Mouse (Mus musculus) bone marrow, adult 2 months (tissue): ENCODE measurements around the gene Tmem38b. TPM values are rescaled to one million over a fixed set of nuclear protein-coding genes. Genes with fewer than 3 reads are reported as not detected.
"Not testable (repeated sequence)": the region's sequence is repeated elsewhere in the genome, so short reads cannot be mapped to it uniquely, and the experiment has no call there.

Experiments
- H3K27ac ChIP-seq: fragments of 200-500 bp; 2 replicates; pipeline ENCODE4 v1.5.1; 2012; ENCODE audit warnings: low read depth, mild to moderate bottlenecking, control low read depth, inconsistent platforms, low read length; ENCODE audit not compliant: control insufficient read depth, poor library complexity, insufficient read depth
- H3K4me1 ChIP-seq: fragments of 200-500 bp; 2 replicates; pipeline ENCODE4 v1.6.1; 2011; ENCODE audit warnings: low read length; ENCODE audit not compliant: control insufficient read depth, insufficient read depth
- H3K4me3 ChIP-seq: fragments of 200-500 bp; replicated peaks from 2 replicates; pipeline ENCODE3; 2011; ENCODE audit warnings: mild to moderate bottlenecking, low read depth, low read length, control low read depth; ENCODE audit not compliant: control insufficient read depth
- CTCF ChIP-seq: fragments of 200-500 bp; IDR thresholded peaks from 2 replicates; pipeline ENCODE4 v1.5.1; 2011; ENCODE audit warnings: low read length, control low read depth; ENCODE audit not compliant: control insufficient read depth, insufficient read depth
- POLR2A ChIP-seq: fragments of 200-500 bp; IDR thresholded peaks from 2 replicates; pipeline ENCODE4 v1.6.1; 2011; ENCODE audit warnings: low read depth, mild to moderate bottlenecking, control low read depth, low read length, borderline replicate concordance; ENCODE audit not compliant: control insufficient read depth
- WGBS: fragments of 180-500 bp; shearing (Covaris S2); methylation state at CpG from one replicate; pipeline ENCODE4 v1.1.7; 2018; 5-methylcytosine and 5-hydroxymethylcytosine counted together
- polyA plus RNA-seq: library from polyadenylated mRNA; stranded (reverse); fragments of >200 nt; gene quantifications from 2 replicates; pipeline ENCODE4 v1.2.4, GENCODE M21; 2011; ENCODE audit warnings: low replicate concordance; ENCODE audit not compliant: missing spikeins, insufficient read depth, insufficient read length

The Tmem38b gene
- polyA plus RNA-seq, 1 experiment, result 3.8 TPM

GRCm38 (mm10) chr4:53795086-53795485 lies 30.8 kb upstream of the Tmem38b start:
- H3K4me1 ChIP-seq, result peaks cover 5% of the 10 kb centered on the region; the same call in 1 of the 2 replicates
- TF ChIP-seq POLR2A (no peak), CTCF (no peak)
- WGBS, result 69% methylated on average over 2 of the region's 2 CpGs
- no peak overlapping the region for H3K4me3 ChIP-seq
- no peak overlapping the region for H3K27ac ChIP-seq

- peaks cover 5% of the 10 kb centered on the region; the same call in 1 of the 2 replicates for H3K4me1 ChIP-seq
- H3K4me3 ChIP-seq, result no peak overlapping the region
- TF ChIP-seq CTCF (no peak), POLR2A (no peak)
- H3K27ac ChIP-seq, result no peak overlapping the region
- WGBS, result 60% methylated on average over 2 of the region's 2 CpGs
Measured at GRCm38 (mm10) chr4:53795706-53796105, 30.1 kb upstream of the Tmem38b start.

GRCm38 (mm10) chr4:53796865-53797772 lies 28.7 kb upstream of the Tmem38b start:
- peaks cover 5% of the 10 kb centered on the region; the same call in 1 of the 2 replicates for H3K4me1 ChIP-seq
- WGBS, result 45% methylated on average over 18 of the region's 18 CpGs
- peak overlapping the region; percentile 33; the same call in 1 of the 2 replicates for H3K27ac ChIP-seq
- TF ChIP-seq CTCF (no peak), POLR2A (no peak)
- H3K4me3 ChIP-seq, result no peak overlapping the region

- Histone ChIP-seq H3K27ac (no peak overlapping the region), H3K4me3 (no peak overlapping the region), H3K4me1 (peaks cover 5% of the 10 kb centered on the region; the same call in 1 of the 2 replicates)
- TF ChIP-seq POLR2A, result no peak
- TF ChIP-seq CTCF, result no peak
- 58% methylated on average over 7 of the region's 7 CpGs for WGBS
Measured at GRCm38 (mm10) chr4:53798896-53799676, 26.8 kb upstream of the Tmem38b start.

- no peak overlapping the region for H3K4me3 ChIP-seq
- H3K27ac ChIP-seq, result no peak overlapping the region
- TF ChIP-seq CTCF, result no peak
- no peak for TF ChIP-seq POLR2A
- WGBS, result 59% methylated on average over 1 of the region's 1 CpGs
- H3K4me1 ChIP-seq, result peaks cover 5% of the 10 kb centered on the region; the same call in 1 of the 2 replicates
Measured at GRCm38 (mm10) chr4:53799753-53800152, 26.1 kb upstream of the Tmem38b start.

GRCm38 (mm10) chr4:53803674-53804073 lies 22.2 kb upstream of the Tmem38b start:
- not testable (repeated sequence) for H3K4me1 ChIP-seq, H3K27ac ChIP-seq, H3K4me3 ChIP-seq
- 84% methylated on average over 8 of the region's 8 CpGs for WGBS

GRCm38 (mm10) chr4:53806428-53806827 lies 19.4 kb upstream of the Tmem38b start:
- 78% methylated on average over 6 of the region's 6 CpGs for WGBS
- H3K4me1 ChIP-seq, H3K4me3 ChIP-seq, H3K27ac ChIP-seq: not testable (repeated sequence)

- 55% methylated on average over 5 of the region's 5 CpGs for WGBS
Measured at GRCm38 (mm10) chr4:53818320-53818719, 7.5 kb upstream of the Tmem38b start.

More at GRCm38 (mm10) chr4:53818320-53818719, 7.5 kb upstream of the Tmem38b start:
- TF ChIP-seq CTCF (no peak), POLR2A (no peak)
- Histone ChIP-seq H3K4me1 (no peaks in the 10 kb centered on the region; the same call in 1 of the 2 replicates), H3K4me3 (no peak overlapping the region), H3K27ac (no peak overlapping the region)
